Comparison of ENCODE assay signal across 8 mouse cellular contexts in the genomic region with DNA sequence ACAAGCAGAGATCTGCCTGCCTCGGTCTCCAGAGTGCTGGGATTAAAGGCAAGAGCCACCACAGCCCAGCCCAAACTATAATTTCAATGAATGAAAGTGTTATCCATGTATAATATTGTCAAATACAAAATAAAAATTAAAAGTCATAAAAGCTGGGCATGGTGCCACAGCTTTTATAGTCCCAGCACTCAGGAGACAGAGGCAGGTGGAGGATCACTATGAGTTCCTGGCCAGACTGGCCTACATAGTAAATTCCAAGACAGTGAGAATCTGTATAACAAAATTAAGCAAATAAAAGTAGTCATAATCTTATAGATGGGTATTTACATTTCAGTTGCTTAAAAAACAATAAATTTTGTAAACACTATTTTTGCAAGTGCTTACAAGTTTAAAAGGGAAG. TPM values are rescaled to one million over a fixed set of nuclear protein-coding genes. Genes with fewer than 3 reads are reported as not detected.
DNase-seq lines count a peak whose midpoint lies in the region; ATAC-seq and TF ChIP-seq lines count a peak whose summit lies in the region.

No protein-coding gene starts in this region.

- no peak for TF ChIP-seq RAD21 in MEL (IDR thresholded peaks at IDR 0.05; ENCODE audit: low read depth, low read length)

- TF ChIP-seq POLR2A in MEL (IDR thresholded peaks at IDR 0.05; ENCODE audit: control insufficient read depth in 1 of 2, insufficient read depth in 1 of 2, low read depth in 1 of 2, low read length in 2 of 2, poor library complexity in 1 of 2): no peak

- intact Hi-C loops in heart, postnatal 36 days (cut with DNase I): loop anchor here (5.0 kb wide), 1 partner anchor 86 kb away; no protein-coding TSS in a partner anchor

- peaks cover 2% of the 10 kb centered on the region; the same call in 1 of the 2 replicates for H3K79me2 ChIP-seq in MEL (ENCODE audit: control insufficient read depth, insufficient read depth, low read length, poor library complexity)

- H3K27me3 ChIP-seq in heart, embryonic 14.5 days (ENCODE audit: control insufficient read depth, insufficient read depth, low read length): no peaks in the 10 kb centered on the region
- H3K27me3 ChIP-seq in MEL (ENCODE audit: control insufficient read depth in 1 of 2, insufficient read depth in 2 of 2, low read length in 2 of 2): no peaks in the 10 kb centered on the region
- H3K27me3 ChIP-seq in forebrain, postnatal 0 days (ENCODE audit: insufficient read depth, low read length): no peaks in the 10 kb centered on the region
- no peaks in the 10 kb centered on the region for H3K27me3 ChIP-seq in liver, postnatal 0 days (ENCODE audit: insufficient read depth, low read length)

- no peak for ATAC-seq in heart, embryonic 14.5 days (ENCODE audit: insufficient number of reproducible peaks, insufficient read depth, low FRiP score, low read depth)
- ATAC-seq in forebrain, postnatal 0 days: no peak
- no peak for ATAC-seq in liver, postnatal 0 days

- DNase-seq in heart, postnatal 36 days: no peak
- DNase-seq in MEL (ENCODE audit: low read depth, low spot score): no peak
- DNase-seq in forebrain, postnatal 0 days: no peak
- no peak for DNase-seq in liver, postnatal 0 days
- DNase-seq in spleen, postnatal 4 days (ENCODE audit: low spot score in 2 of 2): no peak
- DNase-seq in urinary bladder, postnatal 36 days (ENCODE audit: low spot score in 2 of 2): no peak
- no peak for DNase-seq in left cerebral cortex, adult 11 months (ENCODE audit: low spot score)

- peak overlapping the region; percentile 59 for H3K4me2 ChIP-seq in heart, embryonic 14.5 days (ENCODE audit: low read length)
- H3K4me2 ChIP-seq in forebrain, postnatal 0 days (ENCODE audit: low read depth): peak overlapping the region; percentile 54
- peak overlapping the region; percentile 66 for H3K4me2 ChIP-seq in liver, postnatal 0 days (ENCODE audit: low read depth, low read length)

- H3K36me3 ChIP-seq in heart, embryonic 14.5 days (ENCODE audit: control insufficient read depth, insufficient read depth, low read length): peaks cover 28% of the 10 kb centered on the region
- H3K36me3 ChIP-seq in MEL (ENCODE audit: control insufficient read depth in 1 of 2, insufficient read depth in 2 of 2, low read length in 2 of 2): peaks cover 0 to 10% of the 10 kb centered on the region in 2 experiments; a peak in 3 of 4 replicates
- H3K36me3 ChIP-seq in forebrain, postnatal 0 days (ENCODE audit: insufficient read depth): peaks cover 9% of the 10 kb centered on the region; the same call in 1 of the 2 replicates
- peaks cover 16% of the 10 kb centered on the region for H3K36me3 ChIP-seq in liver, postnatal 0 days (replicated peaks; ENCODE audit: insufficient read depth, low read length)

- TF ChIP-seq CTCF in MEL (IDR thresholded peaks at IDR 0.05 in 2 of 3, conservative IDR thresholded peaks at IDR 0.05 in 1 of 3; ENCODE audit: control insufficient read depth in 1 of 3, insufficient read depth in 1 of 3, low read depth in 2 of 3, low read length in 3 of 3, poor library complexity in 1 of 3, severe bottlenecking in 1 of 3): no peak
- no peak for TF ChIP-seq CTCF in forebrain, postnatal 0 days (IDR thresholded peaks at IDR 0.05; ENCODE audit: low read depth)
- TF ChIP-seq CTCF in liver, postnatal 0 days (IDR thresholded peaks at IDR 0.05; ENCODE audit: low read depth): no peak

- H3K4me1 ChIP-seq in heart, embryonic 14.5 days (ENCODE audit: control insufficient read depth in 2 of 2, insufficient read depth in 2 of 2, low read length in 2 of 2): peaks cover 0 to 11% of the 10 kb centered on the region in 2 experiments; a peak in 2 of 4 replicates
- no peaks in the 10 kb centered on the region for H3K4me1 ChIP-seq in MEL (ENCODE audit: control insufficient read depth in 1 of 2, insufficient read depth in 2 of 2, low read length in 2 of 2)
- H3K4me1 ChIP-seq in forebrain, postnatal 0 days (ENCODE audit: insufficient read depth): 0 out of 2 replicates have a peak, but pooled peaks cover 3% of the 10 kb centered on the region
- peaks cover 3% of the 10 kb centered on the region; the same call in 1 of the 2 replicates for H3K4me1 ChIP-seq in liver, postnatal 0 days (ENCODE audit: insufficient read depth)

- TF ChIP-seq EP300 in MEL (IDR thresholded peaks at IDR 0.05; ENCODE audit: low read depth in 1 of 2, low read length in 2 of 2): no peak
- no peak for TF ChIP-seq EP300 in liver, postnatal 0 days (IDR thresholded peaks at IDR 0.05; ENCODE audit: low read depth)

- H3K4me3 ChIP-seq in heart, embryonic 14.5 days (ENCODE audit: control insufficient read depth in 1 of 2, insufficient read depth in 1 of 2, low read depth in 1 of 2, low read length in 2 of 2): peak overlapping the region in 1 of 2 experiments; percentile 76; a peak in 2 of 4 replicates
- peak overlapping the region in 1 of 2 experiments; percentile 89; a peak in 2 of 4 replicates for H3K4me3 ChIP-seq in MEL (ENCODE audit: control insufficient read depth in 1 of 2, insufficient read depth in 1 of 2, low read depth in 2 of 2, low read length in 2 of 2)
- peak overlapping the region; percentile 74 for H3K4me3 ChIP-seq in forebrain, postnatal 0 days (ENCODE audit: low read depth, low read length)
- peak overlapping the region; percentile 84 for H3K4me3 ChIP-seq in liver, postnatal 0 days (ENCODE audit: low read depth, low read length)

- WGBS in heart, embryonic 14.5 days: 97% methylated on average over 1 of the region's 1 CpGs
- WGBS in forebrain, postnatal 0 days: 100% methylated on average over 1 of the region's 1 CpGs
- WGBS in liver, postnatal 0 days (ENCODE audit: insufficient replicate concordance): 78% methylated on average over 1 of the region's 1 CpGs

- peak overlapping the region in 1 of 2 experiments; percentile 95; a peak in 2 of 4 replicates for H3K27ac ChIP-seq in heart, embryonic 14.5 days (replicated peaks in 1 of 2; ENCODE audit: control insufficient read depth in 1 of 2, insufficient read depth in 1 of 2, low read depth in 2 of 2, low read length in 2 of 2)
- H3K27ac ChIP-seq in MEL (ENCODE audit: control insufficient read depth, low read depth, low read length): no peak overlapping the region
- no peak overlapping the region for H3K27ac ChIP-seq in forebrain, postnatal 0 days (ENCODE audit: low read depth, low read length)
- H3K27ac ChIP-seq in liver, postnatal 0 days (ENCODE audit: low read depth): peak overlapping the region; percentile 95; the same call in 1 of the 2 replicates

- H3K9ac ChIP-seq in heart, embryonic 14.5 days (ENCODE audit: low read length): no peak overlapping the region
- H3K9ac ChIP-seq in MEL (ENCODE audit: control insufficient read depth, low read depth, low read length, poor library complexity, severe bottlenecking): peak overlapping the region; percentile 99
- H3K9ac ChIP-seq in forebrain, postnatal 0 days: peak overlapping the region; percentile 83; the same call in 1 of the 2 replicates
- no peak overlapping the region for H3K9ac ChIP-seq in liver, postnatal 0 days (replicated peaks)

- no peaks in the 10 kb centered on the region for H3K9me3 ChIP-seq in heart, embryonic 14.5 days (ENCODE audit: control insufficient read depth, low read length)
- H3K9me3 ChIP-seq in MEL (replicated peaks; ENCODE audit: insufficient read depth, low read length): no peaks in the 10 kb centered on the region
- 0 out of 2 replicates have a peak, but pooled peaks cover 6% of the 10 kb centered on the region for H3K9me3 ChIP-seq in forebrain, postnatal 0 days (ENCODE audit: low read length)
- H3K9me3 ChIP-seq in liver, postnatal 0 days (ENCODE audit: low read length): no peaks in the 10 kb centered on the region

TF ChIP-seq in MEL, 35 proteins besides CTCF, POLR2A, EP300 and RAD21:
- TF ChIP-seq MYC (IDR thresholded peaks at IDR 0.05; ENCODE audit: low read depth, low read length) (no peak), NELFE (IDR thresholded peaks at IDR 0.05; ENCODE audit: low read depth, low read length) (no peak), RCOR1 (IDR thresholded peaks at IDR 0.05; ENCODE audit: low read depth, low read length) (no peak), SIN3A (IDR thresholded peaks at IDR 0.05; ENCODE audit: low read length) (no peak), USF2 (IDR thresholded peaks at IDR 0.05; ENCODE audit: borderline replicate concordance in 1 of 2, insufficient read depth in 1 of 2, low read depth in 1 of 2, low read length in 2 of 2) (no peak), UBTF (IDR thresholded peaks at IDR 0.05; ENCODE audit: borderline replicate concordance, insufficient read depth, low read depth, low read length) (no peak), JUND (IDR thresholded peaks at IDR 0.05; ENCODE audit: low read depth, low read length) (no peak)

RNA-seq across cellular contexts. Expression of a gene that starts 0.4 kb away (rescaled TPM):
- 31.2 and 31.5 TPM in 2 replicates for polyA plus RNA-seq in heart, embryonic 14.5 days (2014; fragmentation: Nextera tagmentation; extraction: Ambion mirVana)
- 10 to 100 TPM; 17.4 to 21.8 TPM for total RNA-seq in heart, postnatal 36 days (2021)
- total RNA-seq in MEL (2012; rRNA removed): 14.4 and 16.1 TPM in 2 replicates
- polyA plus RNA-seq in MEL (2012; ENCODE audit: insufficient read depth in 1 of 2, insufficient read length in 2 of 2, low read depth in 1 of 2, low replicate concordance in 2 of 2, missing spikeins in 1 of 2): 10 to 100 TPM in 1 of 2 experiments, not detected in 1; 24.6 TPM
- total RNA-seq in forebrain, postnatal 0 days (2014; rRNA removed): 16.5 and 16.6 TPM in 2 replicates
- polyA plus RNA-seq in forebrain, postnatal 0 days (2015; fragmentation: Nextera tagmentation; extraction: Ambion mirVana): 23.0 and 32.2 TPM in 2 replicates
- 9.4 and 10.6 TPM in 2 replicates for polyA plus RNA-seq in liver, postnatal 0 days (2015; fragmentation: Nextera tagmentation; extraction: Ambion mirVana)

Comparison
In these comparisons a context has a peak if more than half of its experiments do, and no peak if none do; other contexts are left out.
1. H3K9ac ChIP-seq: peak in MEL (single experiment) and forebrain, postnatal 0 days (single experiment); none in heart, embryonic 14.5 days (single experiment) and liver, postnatal 0 days (single experiment).
2. Peak in every context shown above with its lines, with median percentiles within 50 percentile points of each other: H3K4me2 ChIP-seq.